Mouse (Mus musculus) CD4-positive naive resting alpha-beta T cell, adult 57 days (primary cell): ENCODE measurements around the gene Mul1. TPM values are rescaled to one million over a fixed set of nuclear protein-coding genes. Genes with fewer than 3 reads are reported as not detected.

Experiments used
- total RNA-seq: library from RNA; stranded (reverse); gene quantifications from one replicate; pipeline ENCODE4 v1.2.4, GENCODE M21; 2023

Gene Mul1
- total RNA-seq: 29.9 TPM

DNA sequence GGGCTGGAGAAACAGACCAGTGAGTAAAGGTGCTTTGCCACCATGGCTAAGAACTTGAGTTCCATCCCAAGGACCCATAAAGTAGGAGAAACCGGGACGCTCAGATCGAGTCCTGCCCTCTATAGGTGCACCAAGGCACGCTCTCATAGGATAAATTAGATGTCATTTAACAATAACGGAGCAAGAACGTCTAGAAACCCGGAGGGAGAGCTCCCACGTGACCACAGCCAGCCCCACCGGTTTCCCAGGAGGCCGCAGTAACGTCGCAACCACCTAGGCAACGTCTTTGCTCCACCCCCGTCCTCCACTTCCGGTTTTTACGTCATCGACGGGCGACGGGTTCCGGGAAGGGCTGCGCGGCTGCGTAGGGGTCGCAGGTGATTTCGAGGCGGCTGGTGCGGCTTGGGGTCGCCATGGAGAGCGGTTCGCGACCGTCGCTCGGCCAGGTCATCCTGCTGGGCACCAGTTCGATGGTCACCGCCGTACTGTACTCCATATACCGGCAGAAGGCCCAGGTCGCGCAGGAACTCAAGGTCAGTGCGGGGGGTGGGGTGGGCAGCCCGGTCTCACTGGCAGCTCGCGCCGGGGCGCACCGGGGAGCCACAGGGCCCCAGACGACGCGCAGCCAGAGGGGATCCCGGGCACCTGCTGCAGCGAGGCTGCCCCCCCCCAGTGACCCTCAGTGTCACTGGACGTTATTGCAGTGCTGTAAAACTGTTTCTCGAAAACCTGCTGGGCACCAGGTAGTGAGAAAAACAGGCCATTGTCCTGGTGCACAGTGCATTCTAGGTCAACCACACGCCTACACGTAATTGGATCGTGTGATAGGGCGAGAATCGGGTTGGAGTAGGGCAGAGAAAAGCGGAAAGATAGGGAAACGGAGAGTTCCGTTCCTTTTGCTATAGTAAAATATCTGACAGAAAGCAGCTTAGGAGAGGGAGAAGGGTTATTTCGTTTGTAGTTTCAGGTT, at the start of gene Mul1:
Mul1 (plus strand) TSS at position 325 of the 970 bp plus-strand sequence.

DNA sequence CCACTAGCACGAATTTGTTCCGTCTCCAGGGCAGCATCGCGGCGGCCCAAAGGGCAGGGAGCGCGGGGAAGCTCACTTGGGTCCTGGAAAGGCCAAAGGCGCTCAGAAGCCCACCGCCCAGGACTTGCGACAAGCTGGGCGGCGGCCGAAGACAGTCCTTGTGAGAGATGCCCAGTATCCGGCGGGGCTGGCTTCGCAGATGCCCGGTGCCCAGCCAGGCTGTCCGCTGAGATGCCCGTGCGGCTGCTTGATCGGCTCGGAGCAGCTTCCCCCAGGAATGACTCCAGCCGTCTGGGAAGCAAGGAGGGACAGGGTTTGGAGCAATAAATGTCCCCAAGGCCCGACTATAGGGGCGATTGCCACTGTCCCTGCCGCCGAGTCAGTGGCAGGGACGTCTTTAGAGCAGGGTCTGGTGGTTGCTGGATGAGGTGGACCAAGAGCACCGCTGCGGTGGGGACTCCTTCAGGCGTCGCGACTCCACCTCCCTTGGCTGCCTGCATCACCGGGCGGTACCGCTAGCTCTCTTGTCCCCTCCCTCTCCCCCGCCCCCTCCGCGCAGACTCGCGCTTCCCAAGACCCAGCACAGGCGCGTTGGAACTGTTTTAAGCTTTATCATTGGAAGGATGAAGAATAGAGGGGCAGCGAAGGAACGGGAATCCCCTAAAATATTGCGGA, 38.4 kb upstream of the Mul1 start, which contains the start of gene Fam43b:
Fam43b (minus strand) TSS at position 558 of the 675 bp plus-strand sequence.

GRCm38 (mm10) chr4:138453753-138454570, 19.5 kb downstream of the Mul1 start, which contains the start of gene Camk2n1:
Gene Camk2n1, plus strand, starts transcription at chr4:138454314.

Other genes starting within 250 kb of the Mul1 start
- gene Hp1bp3, start 218.4 kb upstream of the Mul1 start, total RNA-seq: 205 TPM
- gene Sh2d5, start 184.3 kb upstream of the Mul1 start, total RNA-seq: 0.92 TPM
- not detected for gene Kif17, start 184.2 kb upstream of the Mul1 start, total RNA-seq
- gene Ddost, start 129.9 kb upstream of the Mul1 start, total RNA-seq: 66.1 TPM
- gene Pink1, start 108.4 kb upstream of the Mul1 start, total RNA-seq: 50.7 TPM
- not detected for gene Cda, start 66.7 kb upstream of the Mul1 start, total RNA-seq
- not detected for gene Fam43b, start 38.1 kb upstream of the Mul1 start, total RNA-seq
- 0.95 TPM for gene Camk2n1, start 19.6 kb downstream of the Mul1 start, total RNA-seq
- not detected for gene Vwa5b1, start 201.2 kb downstream of the Mul1 start, total RNA-seq